Mouse (Mus musculus) heart, adult 2 months (tissue): ENCODE results near the gene Clec12a. TPM values are rescaled to one million over a fixed set of nuclear protein-coding genes. Genes with fewer than 3 reads are reported as not detected.

ENCODE experiments used
- DNase-seq, 2 experiments: peaks; one replicate each; pipeline ENCODE4 v3.0.0; 2021
- H3K27ac ChIP-seq: fragments of 200-600 bp; 2 replicates; pipeline ENCODE4 v1.8.1; 2022
- H3K27me3 ChIP-seq: fragments of 200-500 bp; 2 replicates; pipeline ENCODE4 v1.6.1; 2012; ENCODE audit warnings: mild to moderate bottlenecking, low read length, inconsistent platforms, mixed read lengths; ENCODE audit not compliant: control insufficient read depth, insufficient read depth
- H3K36me3 ChIP-seq: fragments of 200-500 bp; 2 replicates; pipeline ENCODE4 v1.6.1; 2012; ENCODE audit warnings: low read length, inconsistent platforms; ENCODE audit not compliant: control insufficient read depth, insufficient read depth
- H3K4me1 ChIP-seq: fragments of 200-500 bp; 2 replicates; pipeline ENCODE4 v1.6.1; 2011; ENCODE audit warnings: low read length; ENCODE audit not compliant: control insufficient read depth, insufficient read depth
- H3K4me3 ChIP-seq: fragments of 200-600 bp; 2 replicates; pipeline ENCODE4 v1.8.1; 2022
- H3K79me2 ChIP-seq: fragments of 200-500 bp; replicated peaks from 2 replicates; pipeline ENCODE4 v1.6.1; 2012; ENCODE audit warnings: mild to moderate bottlenecking, inconsistent platforms, low read length, moderate library complexity, mixed read lengths; ENCODE audit not compliant: control insufficient read depth, insufficient read depth
- H3K9ac ChIP-seq: fragments of 200-500 bp; 2 replicates; pipeline ENCODE4 v1.6.1; 2012; ENCODE audit warnings: low read depth, mild to moderate bottlenecking, control low read depth, inconsistent platforms, low read length, mixed read lengths
- CTCF ChIP-seq: fragments of 200-600 bp; IDR thresholded peaks from 2 replicates; pipeline ENCODE4 v1.8.1; 2022; ENCODE audit warnings: antibody characterized with exemption, mild to moderate bottlenecking, moderate library complexity
- EP300 ChIP-seq: fragments of 200-500 bp; IDR thresholded peaks from 2 replicates; pipeline ENCODE4 v1.6.1; 2011; ENCODE audit warnings: low read depth, low read length, control low read depth; ENCODE audit not compliant: insufficient read depth
- POLR2A ChIP-seq: fragments of 200-500 bp; IDR thresholded peaks from 2 replicates; pipeline ENCODE4 v1.6.1; 2011; ENCODE audit warnings: mild to moderate bottlenecking, low read depth, low read length, control low read depth; ENCODE audit not compliant: insufficient read depth
- WGBS: fragments of 180-500 bp; shearing (Covaris S2); methylation state at CpG from one replicate; pipeline ENCODE4 v1.1.7; 2018; 5-methylcytosine and 5-hydroxymethylcytosine counted together
- intact Hi-C: fragments of 180-260 bp; cut with DNase I; formaldehyde crosslinking; loops from one replicate; pipeline ENCODE4 v1.15.1; 2025
- polyA plus RNA-seq: library from polyadenylated mRNA; depleted of rRNA; stranded (reverse); fragments of >200 nt; gene quantifications from 2 replicates; pipeline ENCODE4 v1.2.3, GENCODE M21; 2012
- total RNA-seq, 2 experiments: library from RNA; stranded (reverse); gene quantifications; 2 replicates each; pipeline ENCODE4 v1.2.3; 2021

Clec12a gene
- total and polyA plus RNA-seq, 3 experiments, result 0.63 to 0.80 (median 0.73) TPM

- H3K79me2 ChIP-seq, result no peaks in the 10 kb centered on the region
- no peaks in the 10 kb centered on the region for H3K4me1 ChIP-seq
- WGBS, result 71% methylated on average over 4 of the region's 4 CpGs
- no peak overlapping the region for H3K4me3 ChIP-seq
- no peaks in the 10 kb centered on the region for H3K36me3 ChIP-seq
- no peaks in the 10 kb centered on the region for H3K27me3 ChIP-seq
- DNase-seq, result no peak
- H3K27ac ChIP-seq, result no peak overlapping the region
- H3K9ac ChIP-seq, result no peak overlapping the region
- intact Hi-C loops, result no loop called here
- TF ChIP-seq EP300 (no peak), POLR2A (no peak), CTCF (no peak)
Measured at GRCm38 (mm10) chr6:129319331-129319730, 23.2 kb upstream of the Clec12a start.

GRCm38 (mm10) chr6:129326016-129326415 lies 16.5 kb upstream of the Clec12a start:
- Histone ChIP-seq H3K36me3 (no peaks in the 10 kb centered on the region), H3K4me3 (no peak overlapping the region), H3K9ac (no peak overlapping the region), H3K27me3 (no peaks in the 10 kb centered on the region), H3K79me2 (no peaks in the 10 kb centered on the region), H3K4me1 (no peaks in the 10 kb centered on the region), H3K27ac (no peak overlapping the region)
- intact Hi-C loops, result no loop called here
- no peak for DNase-seq
- TF ChIP-seq POLR2A (no peak), CTCF (no peak), EP300 (no peak)
- 59% methylated on average over 1 of the region's 1 CpGs for WGBS

GRCm38 (mm10) chr6:129326568-129327150 lies 15.8 kb upstream of the Clec12a start:
- H3K27me3 ChIP-seq, result no peaks in the 10 kb centered on the region
- H3K9ac ChIP-seq, result no peak overlapping the region
- no peaks in the 10 kb centered on the region for H3K79me2 ChIP-seq
- no peaks in the 10 kb centered on the region for H3K4me1 ChIP-seq
- intact Hi-C loops, result no loop called here
- H3K36me3 ChIP-seq, result no peaks in the 10 kb centered on the region
- no peak overlapping the region for H3K4me3 ChIP-seq
- no peak overlapping the region for H3K27ac ChIP-seq
- TF ChIP-seq POLR2A (no peak), CTCF (no peak), EP300 (no peak)
- no peak for DNase-seq
- 35% methylated on average over 13 of the region's 13 CpGs for WGBS

- no peaks in the 10 kb centered on the region for H3K4me1 ChIP-seq
- H3K9ac ChIP-seq, result no peak within 1 kb of the TSS
- intact Hi-C loops, result loop anchor here (5.0 kb wide), 1 partner anchor 36 kb away; no protein-coding TSS in a partner anchor
- 51% methylated on average over 11 of the region's 11 CpGs for WGBS
- no peaks in the 10 kb centered on the region for H3K27me3 ChIP-seq
- no peak within 1 kb of the TSS for H3K27ac ChIP-seq
- H3K79me2 ChIP-seq, result no peaks in the 10 kb centered on the region
- no peak for TF ChIP-seq CTCF
- no peak within 1 kb of the TSS for H3K4me3 ChIP-seq
- DNase-seq, result no peak
- no peaks in the 10 kb centered on the region for H3K36me3 ChIP-seq
Measured at GRCm38 (mm10) chr6:129331610-129332009, 10.9 kb upstream of the Clec12a start, which contains the start of gene 4922502D21Rik. TSS of gene 4922502D21Rik (minus strand) at chr6:129331796.

GRCm38 (mm10) chr6:129333674-129334078 lies 8.8 kb upstream of the Clec12a start:
- H3K4me1 ChIP-seq, result no peaks in the 10 kb centered on the region
- DNase-seq, result peak; percentile 39 to 68
- intact Hi-C loops, result loop anchor here (5.0 kb wide), 1 partner anchor 34 kb away; no protein-coding TSS in a partner anchor
- TF ChIP-seq POLR2A, result no peak
- peak; percentile 62 for TF ChIP-seq CTCF
- no peak for TF ChIP-seq EP300
- 5% methylated on average over 11 of the region's 11 CpGs for WGBS
- no peak overlapping the region for H3K27ac ChIP-seq
- no peak overlapping the region for H3K4me3 ChIP-seq
- no peak overlapping the region for H3K9ac ChIP-seq
- no peaks in the 10 kb centered on the region for H3K36me3 ChIP-seq
- no peaks in the 10 kb centered on the region for H3K79me2 ChIP-seq
- H3K27me3 ChIP-seq, result no peaks in the 10 kb centered on the region

- H3K36me3 ChIP-seq, result no peaks in the 10 kb centered on the region
- no peak overlapping the region for H3K27ac ChIP-seq
- no peaks in the 10 kb centered on the region for H3K27me3 ChIP-seq
- intact Hi-C loops, result no loop called here
- WGBS, result 55% methylated on average over 1 of the region's 1 CpGs
- TF ChIP-seq CTCF, result no peak
- TF ChIP-seq POLR2A, result no peak
- H3K9ac ChIP-seq, result no peak overlapping the region
- H3K4me1 ChIP-seq, result no peaks in the 10 kb centered on the region
- H3K4me3 ChIP-seq, result no peak overlapping the region
- no peaks in the 10 kb centered on the region for H3K79me2 ChIP-seq
- DNase-seq, result no peak
Measured at GRCm38 (mm10) chr6:129337751-129338150, 4.7 kb upstream of the Clec12a start.
